Comparison of ENCODE assay signal across 8 mouse cellular contexts in genomic region chr10:90081630-90082029, GRCm38 (mm10).
DNase-seq lines count a peak whose midpoint lies in the region; ATAC-seq and TF ChIP-seq lines count a peak whose summit lies in the region.

No protein-coding gene starts in this region.

- TF ChIP-seq RAD21 in CH12.LX (IDR thresholded peaks at IDR 0.05; ENCODE audit: low read depth, low read length): peak; percentile 79

- no peak overlapping the region for H3K4me3 ChIP-seq in hindbrain, embryonic 16.5 days (ENCODE audit: low read length)
- H3K4me3 ChIP-seq in hindbrain, embryonic 10.5 days: no peak overlapping the region
- no peak overlapping the region for H3K4me3 ChIP-seq in CH12.LX (replicated peaks in 1 of 3; ENCODE audit: low read depth in 2 of 3, low read length in 2 of 3, poor library complexity in 1 of 3)

- TF ChIP-seq EP300 in CH12.LX (IDR thresholded peaks at IDR 0.05; ENCODE audit: low read length): no peak

- H3K4me2 ChIP-seq in hindbrain, embryonic 16.5 days (ENCODE audit: low read length): no peak overlapping the region
- no peak overlapping the region; the same call in 1 of the 2 replicates for H3K4me2 ChIP-seq in CH12.LX (ENCODE audit: insufficient read depth, low read depth, poor library complexity, severe bottlenecking)

- WGBS in hindbrain, embryonic 16.5 days: 17% methylated on average over 7 of the region's 7 CpGs
- WGBS in hindbrain, embryonic 10.5 days: 29% methylated on average over 7 of the region's 7 CpGs

- H3K27ac ChIP-seq in hindbrain, embryonic 16.5 days (ENCODE audit: low read depth, low read length): no peak overlapping the region
- H3K27ac ChIP-seq in hindbrain, embryonic 10.5 days: no peak overlapping the region
- no peak overlapping the region for H3K27ac ChIP-seq in CH12.LX (ENCODE audit: insufficient read depth, low read depth)

- H3K4me1 ChIP-seq in hindbrain, embryonic 16.5 days (ENCODE audit: control insufficient read depth, insufficient read depth, low read depth, low read length): no peaks in the 10 kb centered on the region
- no peaks in the 10 kb centered on the region for H3K4me1 ChIP-seq in hindbrain, embryonic 10.5 days (replicated peaks)
- H3K4me1 ChIP-seq in CH12.LX (ENCODE audit: control insufficient read depth in 1 of 2, insufficient read depth in 2 of 2): peaks cover 0 to 3% of the 10 kb centered on the region in 2 experiments; a peak in 1 of 4 replicates

- H3K27me3 ChIP-seq in hindbrain, embryonic 16.5 days (replicated peaks; ENCODE audit: control insufficient read depth, insufficient read depth, low read length): no peaks in the 10 kb centered on the region
- no peaks in the 10 kb centered on the region for H3K27me3 ChIP-seq in hindbrain, embryonic 10.5 days (ENCODE audit: insufficient read depth, poor library complexity, severe bottlenecking)
- H3K27me3 ChIP-seq in CH12.LX (replicated peaks): no peaks in the 10 kb centered on the region

- no peaks in the 10 kb centered on the region for H3K9me3 ChIP-seq in hindbrain, embryonic 16.5 days (ENCODE audit: control insufficient read depth, low read length)
- H3K9me3 ChIP-seq in hindbrain, embryonic 10.5 days: no peaks in the 10 kb centered on the region
- H3K9me3 ChIP-seq in CH12.LX (replicated peaks; ENCODE audit: low read length): no peaks in the 10 kb centered on the region

- in situ Hi-C loops in CH12.LX (cut with MboI; ENCODE audit: low pct_ligation_motif_present, low pct_unique_long_range_greater_than_20kb, low sequenced_read_pairs): loop anchor here (10.0 kb wide), 1 partner anchor 613 kb away; no protein-coding TSS in a partner anchor

- DNase-seq in hindbrain, embryonic 10.5 days (ENCODE audit: low spot score): no peak
- DNase-seq in 3134 (ENCODE audit: extremely low read depth, insufficient read length, low spot score): peak; percentile 12
- peak; percentile 48 for DNase-seq in CH12.LX (ENCODE audit: extremely low read depth)
- peak; percentile 29 for DNase-seq in embryo, embryonic 11.5 days (ENCODE audit: low read depth, low spot score)
- no peak for DNase-seq in testis, postnatal 10 days (ENCODE audit: low spot score)
- no peak for DNase-seq in kidney, postnatal 4 days

- peak; percentile 30 to 75; a peak in 3 of 4 replicates for TF ChIP-seq CTCF in CH12.LX (conservative IDR thresholded peaks at IDR 0.05 in 1 of 2, IDR thresholded peaks at IDR 0.05 in 1 of 2; ENCODE audit: low read depth in 2 of 2, low read length in 2 of 2)

- dilution Hi-C loops in CH12.LX (cut with MboI; ENCODE audit: extremely low pct_ligation_motif_present, extremely low pct_unique_long_range_greater_than_20kb, low sequenced_read_pairs): no loop called here

- H3K79me2 ChIP-seq in CH12.LX (replicated peaks; ENCODE audit: control insufficient read depth, extremely low read depth, insufficient read depth, poor library complexity, severe bottlenecking): no peaks in the 10 kb centered on the region

- ATAC-seq in hindbrain, embryonic 16.5 days: peak; percentile 48; the same call in 1 of the 2 replicates
- no peak for ATAC-seq in inflammation-experienced regulatory T-cells, adult 6 months

- TF ChIP-seq POLR2A in CH12.LX (IDR thresholded peaks at IDR 0.05; ENCODE audit: low read depth, low read length): no peak

- no peak overlapping the region for H3K9ac ChIP-seq in hindbrain, embryonic 16.5 days (ENCODE audit: low read depth, low read length)
- no peak overlapping the region for H3K9ac ChIP-seq in CH12.LX (ENCODE audit: insufficient read depth, low read depth)

- H3K36me3 ChIP-seq in hindbrain, embryonic 16.5 days (ENCODE audit: control insufficient read depth, insufficient read depth, low read length): no peaks in the 10 kb centered on the region
- no peaks in the 10 kb centered on the region for H3K36me3 ChIP-seq in hindbrain, embryonic 10.5 days
- H3K36me3 ChIP-seq in CH12.LX (replicated peaks in 1 of 2; ENCODE audit: control insufficient read depth in 1 of 2, insufficient read depth in 1 of 2, low read length in 1 of 2): no peaks in the 10 kb centered on the region

TF ChIP-seq in CH12.LX, 34 proteins besides CTCF, POLR2A, EP300 and RAD21:
- TF ChIP-seq TBP (conservative IDR thresholded peaks at IDR 0.05; ENCODE audit: low read depth, low read length) (no peak), SMC3 (IDR thresholded peaks at IDR 0.05; ENCODE audit: low read depth, low read length) (peak; percentile 56), UBTF (IDR thresholded peaks at IDR 0.05; ENCODE audit: low read depth, low read length) (no peak)

Comparison
In these comparisons a context has a peak if more than half of its experiments do, and no peak if none do; other contexts are left out.
1. DNase-seq: peak in 3134 (single experiment), CH12.LX (single experiment) and embryo, embryonic 11.5 days (single experiment); none in hindbrain, embryonic 10.5 days (single experiment), testis, postnatal 10 days (single experiment) and kidney, postnatal 4 days (0 of 2).